2 mouse cellular contexts compared by ENCODE assay signal in the genomic region with DNA sequence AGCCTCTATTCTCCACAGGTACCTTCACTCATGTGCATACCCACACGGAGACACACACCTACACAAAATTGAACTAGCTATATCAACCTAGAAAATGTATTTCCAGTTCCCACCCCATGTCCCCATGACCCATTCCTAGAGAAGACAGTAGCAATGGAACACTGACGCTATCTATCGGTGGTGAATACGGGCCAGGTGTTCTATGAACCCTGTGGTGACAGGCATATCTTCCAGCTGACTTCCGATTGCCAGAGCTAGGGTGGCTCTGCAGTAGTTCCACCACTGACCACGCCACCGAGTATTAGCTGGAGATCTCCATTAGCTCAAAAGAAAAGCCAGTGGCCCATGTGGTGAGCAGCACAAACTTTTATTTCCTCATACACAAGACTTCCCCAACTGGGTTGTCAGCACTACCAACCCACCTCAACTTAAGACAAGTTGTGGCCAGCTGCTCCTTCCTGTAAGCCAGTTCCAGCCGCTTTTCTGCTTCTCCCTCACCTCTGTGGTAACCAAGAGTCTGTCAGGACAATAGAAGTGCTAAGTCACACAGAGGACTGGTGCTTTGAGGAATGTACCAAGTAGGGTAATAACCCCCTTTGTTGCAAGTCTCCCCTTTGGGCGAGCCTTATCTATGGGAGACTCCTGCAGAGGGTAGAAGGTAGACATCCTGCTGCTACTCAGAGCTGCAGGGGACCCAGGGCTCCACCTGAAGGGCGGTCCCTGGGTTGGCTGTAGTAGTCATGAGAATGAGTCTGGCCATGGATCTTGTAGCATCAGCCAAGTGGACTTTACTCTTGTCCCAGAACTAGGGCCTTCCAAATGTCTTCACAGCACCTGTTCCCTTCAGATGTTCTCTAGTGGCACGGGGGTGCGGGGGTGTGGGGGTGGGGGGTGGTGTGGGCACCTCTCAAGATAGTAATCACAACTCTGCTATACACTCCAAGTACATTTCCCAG.
TF ChIP-seq lines count a peak whose summit lies in the region.

No protein-coding gene starts in this region.

TF ChIP-seq in MEL, 35 proteins besides CTCF, POLR2A, EP300 and RAD21:
- TF ChIP-seq TBP (IDR thresholded peaks at IDR 0.05; ENCODE audit: low read depth, low read length) (0 out of 2 replicates have a peak, but pooled peaks have one; percentile 10), E2F4 (IDR thresholded peaks at IDR 0.05; ENCODE audit: borderline replicate concordance, low read depth, low read length) (no peak), POLR2AphosphoS5 (IDR thresholded peaks at IDR 0.05; ENCODE audit: borderline replicate concordance, low read depth, low read length) (0 out of 2 replicates have a peak, but pooled peaks have one; percentile 51), POLR2AphosphoS2 (IDR thresholded peaks at IDR 0.05; ENCODE audit: low read length) (peak; percentile 86)

TF ChIP-seq in myocyte, 11 proteins besides CTCF, POLR2A, EP300 and RAD21:
- TF ChIP-seq MYOG (IDR thresholded peaks at IDR 0.05; ENCODE audit: control insufficient read depth in 1 of 3, insufficient read depth in 1 of 3, insufficient read length in 2 of 3, low read depth in 2 of 3), result no peak
- TF ChIP-seq E2F4 (IDR thresholded peaks at IDR 0.05; ENCODE audit: insufficient read depth), result no peak
- no peak for TF ChIP-seq MAX (IDR thresholded peaks at IDR 0.05; ENCODE audit: low read depth)
- no peak for TF ChIP-seq MYOD1 (IDR thresholded peaks at IDR 0.05; ENCODE audit: control insufficient read depth in 1 of 3, insufficient read length in 2 of 3, low read depth in 2 of 3)
- TF ChIP-seq POLR2AphosphoS2 (IDR thresholded peaks at IDR 0.05; ENCODE audit: insufficient read length, low read depth), result peak; percentile 35
